Mouse (Mus musculus): ENCODE measurements around the gene Angptl7. TPM values are rescaled to one million over a fixed set of nuclear protein-coding genes. Genes with fewer than 3 reads are reported as not detected.

Gene Angptl7
- polyA plus RNA-seq, 1 experiment from 2014 or later = 0.32 TPM

Other genes starting within 250 kb of the Angptl7 start
- gene Disp3, start 212.5 kb downstream of the Angptl7 start, polyA plus RNA-seq (2015; fragmentation: Nextera tagmentation; extraction: Ambion mirVana) = 11.8 and 12.2 TPM in 2 replicates
- gene Ubiad1, start 55.7 kb downstream of the Angptl7 start, polyA plus RNA-seq (2015; fragmentation: Nextera tagmentation; extraction: Ambion mirVana) = 19.4 and 20.4 TPM in 2 replicates
- gene Mtor, start 51.8 kb downstream of the Angptl7 start, polyA plus RNA-seq (2015; fragmentation: Nextera tagmentation; extraction: Ambion mirVana) = 23.1 and 24.2 TPM in 2 replicates
- 105 and 107 TPM in 2 replicates for gene Exosc10, start 58.0 kb upstream of the Angptl7 start, polyA plus RNA-seq (2015; fragmentation: Nextera tagmentation; extraction: Ambion mirVana)
- 187 and 190 TPM in 2 replicates for gene Srm, start 91.0 kb upstream of the Angptl7 start, polyA plus RNA-seq (2015; fragmentation: Nextera tagmentation; extraction: Ambion mirVana)
- gene Masp2, start 102.1 kb upstream of the Angptl7 start, polyA plus RNA-seq (2015; fragmentation: Nextera tagmentation; extraction: Ambion mirVana) = 0.56 and 1.0 TPM in 2 replicates
- 277 and 319 TPM in 2 replicates for gene Tardbp, start 126.6 kb upstream of the Angptl7 start, polyA plus RNA-seq (2015; fragmentation: Nextera tagmentation; extraction: Ambion mirVana)
- gene Gm572, start 142.9 kb upstream of the Angptl7 start, polyA plus RNA-seq (2015; fragmentation: Nextera tagmentation; extraction: Ambion mirVana) = not detected in 2 replicates

Data from forebrain, embryonic 16.5 days (tissue).